33 mouse cellular contexts compared by ENCODE assay signal in the genomic region with DNA sequence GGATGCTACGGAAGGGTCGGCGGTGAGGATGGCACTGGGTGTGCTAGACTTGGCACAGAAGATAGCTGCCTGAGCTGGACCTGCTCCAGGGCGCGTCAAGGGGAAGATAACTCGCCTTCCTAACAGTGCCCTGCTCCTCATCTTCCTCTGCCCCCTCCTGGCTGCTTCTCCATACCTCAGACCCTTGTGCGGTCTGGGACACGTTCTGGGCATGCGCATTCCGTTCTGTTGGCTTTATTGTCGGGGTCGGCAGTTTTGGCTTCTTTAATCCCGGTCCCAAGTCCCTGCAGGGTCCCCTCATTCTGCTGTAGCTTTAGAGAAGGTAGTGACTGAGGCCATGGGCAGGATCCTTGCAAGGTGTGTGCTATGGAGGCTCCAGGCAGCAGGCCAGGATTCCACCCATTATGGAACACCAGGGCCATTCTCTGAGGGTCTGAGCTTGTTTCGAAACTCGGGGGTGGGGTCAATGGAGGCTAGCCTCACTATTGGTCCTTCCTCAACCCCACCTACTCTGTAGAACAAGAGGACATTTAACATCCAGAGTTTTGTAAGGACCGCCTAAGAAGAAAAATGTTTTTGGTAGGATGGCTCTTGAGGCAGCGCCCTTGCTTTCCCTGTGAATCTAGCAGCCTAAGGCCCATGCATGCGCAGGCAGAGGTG. TPM values are rescaled to one million over a fixed set of nuclear protein-coding genes. Genes with fewer than 3 reads are reported as not detected.
A peak's percentile ranks its signal among the peaks of the same experiment; 100 is the strongest.
DNase-seq lines count a peak whose midpoint lies in the region; ATAC-seq and TF ChIP-seq lines count a peak whose summit lies in the region.
"Had no signal": no experiment of that assay in that cellular context is flagged by ENCODE, and none has a peak within 500 bp of the region (broad histone marks: within the 10 kb centered on the region; RNA-seq: fewer than 3 reads in every experiment).

No protein-coding gene starts in this region.

- no peak for TF ChIP-seq CTCF in midbrain, postnatal 0 days (IDR thresholded peaks at IDR 0.05)

- H3K4me2 ChIP-seq in embryonic facial prominence, embryonic 14.5 days (ENCODE audit: low read depth, low read length): peak overlapping the region; percentile 15; the same call in 1 of the 2 replicates
- H3K4me2 ChIP-seq in stomach, embryonic 16.5 days (ENCODE audit: low read depth, low read length): peak overlapping the region; percentile 46
- no peak overlapping the region for H3K4me2 ChIP-seq in midbrain, postnatal 0 days (ENCODE audit: low read depth, low read length, poor library complexity, severe bottlenecking)
- H3K4me2 ChIP-seq: heart, embryonic 13.5 days; hindbrain, embryonic 15.5 days; midbrain, embryonic 15.5 days had no signal

- H3K36me3 ChIP-seq in megakaryocyte, embryonic 14.5 days (replicated peaks; ENCODE audit: low read length): no peaks in the 10 kb centered on the region
- no peaks in the 10 kb centered on the region for H3K36me3 ChIP-seq in ES-E14 (ENCODE audit: control insufficient read depth, insufficient read depth, low read length, poor library complexity, severe bottlenecking)
- H3K36me3 ChIP-seq in embryonic facial prominence, embryonic 14.5 days (ENCODE audit: control insufficient read depth, insufficient read depth, low read length): peaks cover 64% of the 10 kb centered on the region
- H3K36me3 ChIP-seq in stomach, embryonic 16.5 days (ENCODE audit: control insufficient read depth, insufficient read depth, low read length): peaks cover 31% of the 10 kb centered on the region
- H3K36me3 ChIP-seq in heart, embryonic 10.5 days: peaks cover 69% of the 10 kb centered on the region
- no peaks in the 10 kb centered on the region for H3K36me3 ChIP-seq in midbrain, postnatal 0 days (ENCODE audit: insufficient read depth, low read length)
- H3K36me3 ChIP-seq: midbrain, embryonic 15.5 days had no signal

- peak overlapping the region; percentile 56 for H3K4me3 ChIP-seq in megakaryocyte, embryonic 14.5 days (replicated peaks)
- peak overlapping the region; percentile 58 to 76 for H3K4me3 ChIP-seq in ES-E14 (ENCODE audit: insufficient read depth in 1 of 2, low read depth in 1 of 2, low read length in 2 of 2, poor library complexity in 1 of 2, severe bottlenecking in 1 of 2)
- H3K4me3 ChIP-seq in embryonic facial prominence, embryonic 14.5 days (ENCODE audit: low read depth, low read length): no peak overlapping the region
- no peak overlapping the region; the same call in 1 of the 2 replicates for H3K4me3 ChIP-seq in stomach, embryonic 16.5 days (replicated peaks; ENCODE audit: low read length)
- no peak overlapping the region for H3K4me3 ChIP-seq in heart, embryonic 10.5 days
- H3K4me3 ChIP-seq in midbrain, postnatal 0 days (ENCODE audit: low read depth, low read length): no peak overlapping the region
- H3K4me3 ChIP-seq: heart, adult 2 months; heart, embryonic 13.5 days; hindbrain, embryonic 15.5 days; midbrain, embryonic 10.5 days; midbrain, embryonic 15.5 days had no signal

- DNase-seq in ES-E14 (ENCODE audit: low read depth, low spot score): no peak
- DNase-seq in embryonic facial prominence, embryonic 14.5 days (ENCODE audit: low spot score): no peak
- no peak for DNase-seq in heart, embryonic 10.5 days (ENCODE audit: low spot score)
- DNase-seq in right cerebral cortex, postnatal 10 days (ENCODE audit: low spot score in 2 of 2): no peak
- DNase-seq in midbrain, postnatal 0 days (ENCODE audit: low spot score): no peak
- DNase-seq: adrenal gland, adult 8-10 months; cerebellum, adult 11 months; cerebellum, adult 9-10 months; cerebellum, postnatal 36 days; gastrocnemius, postnatal 25 days; heart, adult 2 months; heart, postnatal 10 days; kidney, adult 2 months; layer of hippocampus, postnatal 36 days; left cerebral cortex, postnatal 4 days; liver; lung, adult 2 months; lung, postnatal 10 days; right cerebral cortex, adult 18-20 months had no signal

- no peak for ATAC-seq in megakaryocyte, adult 5-6 weeks (ENCODE audit: poor library complexity, severe bottlenecking)
- ATAC-seq in embryonic facial prominence, embryonic 14.5 days (ENCODE audit: low read depth): no peak
- no peak for ATAC-seq in stomach, embryonic 16.5 days (ENCODE audit: insufficient read depth, low FRiP score)
- no peak for ATAC-seq in midbrain, postnatal 0 days (ENCODE audit: low FRiP score)
- ATAC-seq: CD4-positive, CD25-positive, alpha-beta regulatory T cell, adult 4 months; forebrain, embryonic 14.5 days; inflammation-experienced regulatory T-cells, adult 6 months; midbrain, embryonic 15.5 days had no signal

- H3K9ac ChIP-seq in ES-E14 (ENCODE audit: insufficient read depth, low read depth, low read length, poor library complexity, severe bottlenecking): peak overlapping the region; percentile 75
- H3K9ac ChIP-seq in embryonic facial prominence, embryonic 14.5 days (ENCODE audit: low read depth, low read length): no peak overlapping the region
- H3K9ac ChIP-seq in stomach, embryonic 16.5 days (ENCODE audit: low read length): peak overlapping the region; percentile 48; the same call in 1 of the 2 replicates
- H3K9ac ChIP-seq in midbrain, postnatal 0 days (replicated peaks; ENCODE audit: low read length, poor library complexity, severe bottlenecking): no peak overlapping the region
- H3K9ac ChIP-seq: heart, embryonic 13.5 days; hindbrain, embryonic 15.5 days; liver, embryonic 14.5 days; midbrain, embryonic 15.5 days had no signal

- H3K9me3 ChIP-seq in megakaryocyte, embryonic 14.5 days: peaks cover 62% of the 10 kb centered on the region
- no peaks in the 10 kb centered on the region for H3K9me3 ChIP-seq in ES-E14 (ENCODE audit: control insufficient read depth, insufficient read depth, low read depth, low read length)
- H3K9me3 ChIP-seq in embryonic facial prominence, embryonic 14.5 days (ENCODE audit: control insufficient read depth, low read length): peaks cover 12% of the 10 kb centered on the region
- peaks cover 12% of the 10 kb centered on the region for H3K9me3 ChIP-seq in stomach, embryonic 16.5 days (replicated peaks; ENCODE audit: control insufficient read depth, low read length)
- H3K9me3 ChIP-seq in heart, embryonic 10.5 days: peaks cover 8% of the 10 kb centered on the region; the same call in 1 of the 2 replicates
- H3K9me3 ChIP-seq in midbrain, postnatal 0 days (ENCODE audit: low read length): 0 out of 2 replicates have a peak, but pooled peaks cover 2% of the 10 kb centered on the region
- H3K9me3 ChIP-seq: hindbrain, embryonic 15.5 days; midbrain, embryonic 15.5 days had no signal

- peaks cover 28% of the 10 kb centered on the region for H3K27me3 ChIP-seq in megakaryocyte, embryonic 14.5 days (replicated peaks)
- no peaks in the 10 kb centered on the region for H3K27me3 ChIP-seq in embryonic facial prominence, embryonic 14.5 days (replicated peaks; ENCODE audit: control insufficient read depth, insufficient read depth, low read length)
- H3K27me3 ChIP-seq in stomach, embryonic 16.5 days (ENCODE audit: control insufficient read depth, insufficient read depth, low read length): no peaks in the 10 kb centered on the region
- no peaks in the 10 kb centered on the region for H3K27me3 ChIP-seq in heart, embryonic 10.5 days (ENCODE audit: insufficient read depth, poor library complexity, severe bottlenecking)
- H3K27me3 ChIP-seq in midbrain, postnatal 0 days (ENCODE audit: insufficient read depth, low read length): no peaks in the 10 kb centered on the region
- H3K27me3 ChIP-seq: heart, embryonic 13.5 days; hindbrain, embryonic 15.5 days; midbrain, embryonic 15.5 days had no signal

- in situ Hi-C loops in ES-E14 (cut with MboI; ENCODE audit: low sequenced_read_pairs in 2 of 2, unreplicated experiment in 2 of 2): no loop called here

- 89% methylated on average over 18 of the region's 18 CpGs for WGBS in embryonic facial prominence, embryonic 14.5 days
- WGBS in stomach, embryonic 16.5 days: 87% methylated on average over 18 of the region's 18 CpGs
- WGBS in heart, embryonic 10.5 days: 91% methylated on average over 18 of the region's 18 CpGs
- WGBS in midbrain, postnatal 0 days: 95% methylated on average over 18 of the region's 18 CpGs

- H3K27ac ChIP-seq in ES-E14 (ENCODE audit: insufficient read depth, low read depth, low read length, poor library complexity, severe bottlenecking): 0 out of 2 replicates have a peak overlapping the region, but pooled peaks have one; percentile 37
- H3K27ac ChIP-seq in embryonic facial prominence, embryonic 14.5 days (replicated peaks; ENCODE audit: low read depth, low read length): no peak overlapping the region; the same call in 1 of the 2 replicates
- peak overlapping the region; percentile 84 for H3K27ac ChIP-seq in stomach, embryonic 16.5 days (ENCODE audit: low read length)
- H3K27ac ChIP-seq in heart, embryonic 10.5 days: no peak overlapping the region
- no peak overlapping the region for H3K27ac ChIP-seq in midbrain, postnatal 0 days (ENCODE audit: low read depth, low read length)
- H3K27ac ChIP-seq: heart, adult 2 months; heart, embryonic 13.5 days; hindbrain, embryonic 15.5 days; kidney, postnatal 0 days; liver, embryonic 14.5 days; macrophage; midbrain, embryonic 10.5 days; midbrain, embryonic 15.5 days had no signal

- no peaks in the 10 kb centered on the region for H3K4me1 ChIP-seq in megakaryocyte, embryonic 14.5 days
- peaks cover 7 to 29% of the 10 kb centered on the region in 2 experiments; a peak in 3 of 4 replicates for H3K4me1 ChIP-seq in ES-E14 (ENCODE audit: control insufficient read depth in 2 of 2, insufficient read depth in 2 of 2, low read length in 2 of 2, poor library complexity in 1 of 2)
- peaks cover 20% of the 10 kb centered on the region; the same call in 1 of the 2 replicates for H3K4me1 ChIP-seq in embryonic facial prominence, embryonic 14.5 days (ENCODE audit: control insufficient read depth, insufficient read depth, low read length)
- peaks cover 25% of the 10 kb centered on the region for H3K4me1 ChIP-seq in stomach, embryonic 16.5 days (ENCODE audit: control insufficient read depth, insufficient read depth, low read length)
- H3K4me1 ChIP-seq in heart, embryonic 10.5 days: peaks cover 34% of the 10 kb centered on the region
- peaks cover 3% of the 10 kb centered on the region; the same call in 1 of the 2 replicates for H3K4me1 ChIP-seq in midbrain, postnatal 0 days (ENCODE audit: insufficient read depth, low read length)

TF ChIP-seq in ES-E14, 5 proteins besides CTCF, POLR2A, EP300 and RAD21 (continues in another document):
- TF ChIP-seq MAFK (IDR thresholded peaks at IDR 0.05; ENCODE audit: insufficient read depth, low read depth, low read length) (no peak), CHD2 (IDR thresholded peaks at IDR 0.05; ENCODE audit: low read depth, low read length) (no peak)

RNA-seq across cellular contexts. Expression of a gene that starts 5.5 kb away (rescaled TPM):
- not detected in 2 replicates for polyA plus RNA-seq in megakaryocyte, embryonic 14.5 days (2012; ENCODE audit: insufficient read depth, low replicate concordance)
- total RNA-seq in megakaryocyte, adult 5-6 weeks (2015): 0.07 and 0.34 TPM in 2 replicates
- total RNA-seq in megakaryocyte, adult 5-6 weeks (2017): not detected in 2 replicates
- total RNA-seq in ES-E14 (2012; rRNA removed): 99.6 and 118 TPM in 2 replicates
- polyA plus RNA-seq in embryonic facial prominence, embryonic 14.5 days (2014; fragmentation: Nextera tagmentation; extraction: Ambion mirVana): 235 and 267 TPM in 2 replicates
- polyA plus RNA-seq in stomach, embryonic 16.5 days (2015; fragmentation: Nextera tagmentation; extraction: Ambion mirVana): 236 and 299 TPM in 2 replicates
- polyA plus RNA-seq in heart, embryonic 10.5 days (2016; fragmentation: Nextera tagmentation; extraction: Ambion mirVana): 146 and 177 TPM in 2 replicates
- 57.8 and 64.5 TPM in 2 replicates for total RNA-seq in midbrain, postnatal 0 days (2014; rRNA removed)
- 46.2 and 48.5 TPM in 2 replicates for polyA plus RNA-seq in midbrain, postnatal 0 days (2015; fragmentation: Nextera tagmentation; extraction: Ambion mirVana)
- total RNA-seq: neutrophil, adult 5-6 weeks had no signal
- polyA plus RNA-seq: CD4-positive, CD25-positive, alpha-beta regulatory T cell, adult 4 months; inflammation-experienced regulatory T-cells, adult 6 months; macrophage had no signal

Comparison
In these comparisons a context has a peak if more than half of its experiments do, and no peak if none do; other contexts are left out.
1. H3K4me3 ChIP-seq: peak in megakaryocyte, embryonic 14.5 days (single experiment) and ES-E14 (2 of 2); none in embryonic facial prominence, embryonic 14.5 days (single experiment), stomach, embryonic 16.5 days (single experiment), heart, embryonic 10.5 days (single experiment) and midbrain, postnatal 0 days (single experiment).
2. H3K27ac ChIP-seq: peak in ES-E14 (single experiment) and stomach, embryonic 16.5 days (single experiment); none in embryonic facial prominence, embryonic 14.5 days (single experiment), heart, embryonic 10.5 days (single experiment) and midbrain, postnatal 0 days (single experiment).
3. H3K9ac ChIP-seq: peak in ES-E14 (single experiment) and stomach, embryonic 16.5 days (single experiment); none in embryonic facial prominence, embryonic 14.5 days (single experiment) and midbrain, postnatal 0 days (single experiment).
4. RNA of a gene that starts 5.5 kb away (polyA plus RNA-seq): 236 to 299 TPM in stomach, embryonic 16.5 days, 235 to 267 TPM in embryonic facial prominence, embryonic 14.5 days, 146 to 177 TPM in heart, embryonic 10.5 days and 46.2 to 48.5 TPM in midbrain, postnatal 0 days; not detected in megakaryocyte, embryonic 14.5 days; every median in the first group is over 10 times any median in the second.